Mouse (Mus musculus): ENCODE results near the gene 1700037H04Rik.

1700037H04Rik gene

DNA sequence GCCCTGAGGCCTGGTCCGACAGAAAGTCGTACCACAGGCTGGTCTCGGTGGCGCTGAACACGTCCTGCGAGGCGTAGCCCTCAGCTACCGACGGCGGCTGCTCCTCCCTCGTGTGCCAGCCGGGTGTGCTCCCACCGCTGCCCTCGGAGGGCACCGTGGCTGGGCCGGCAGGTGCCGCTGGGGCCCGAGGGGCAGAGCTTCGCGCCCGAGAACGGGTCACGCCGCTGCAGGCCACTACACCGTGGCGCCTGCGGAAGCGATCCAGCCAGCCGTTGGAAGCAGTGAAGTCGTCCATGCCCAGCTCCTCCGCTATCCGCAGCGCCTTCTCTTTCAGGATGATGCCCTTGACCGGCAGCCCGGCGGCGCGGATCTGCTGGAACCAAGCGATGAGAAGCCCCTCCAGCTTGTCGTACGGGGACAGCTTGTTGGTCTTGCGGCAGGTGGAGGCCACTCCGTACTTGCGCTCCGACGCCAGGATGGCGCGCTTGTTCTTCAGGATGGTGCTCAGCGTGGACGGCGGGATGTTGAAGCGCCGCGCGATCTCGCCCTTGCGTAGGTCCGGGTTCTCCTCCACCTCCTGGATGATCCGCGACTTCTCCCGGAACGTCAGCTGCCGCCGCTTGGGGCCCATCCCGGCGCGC, 19.5 kb upstream of the 1700037H04Rik start:
- peak in 1 of 2 experiments; percentile 59 for DNase-seq (ENCODE audit: low spot score in 2 of 2)

DNA sequence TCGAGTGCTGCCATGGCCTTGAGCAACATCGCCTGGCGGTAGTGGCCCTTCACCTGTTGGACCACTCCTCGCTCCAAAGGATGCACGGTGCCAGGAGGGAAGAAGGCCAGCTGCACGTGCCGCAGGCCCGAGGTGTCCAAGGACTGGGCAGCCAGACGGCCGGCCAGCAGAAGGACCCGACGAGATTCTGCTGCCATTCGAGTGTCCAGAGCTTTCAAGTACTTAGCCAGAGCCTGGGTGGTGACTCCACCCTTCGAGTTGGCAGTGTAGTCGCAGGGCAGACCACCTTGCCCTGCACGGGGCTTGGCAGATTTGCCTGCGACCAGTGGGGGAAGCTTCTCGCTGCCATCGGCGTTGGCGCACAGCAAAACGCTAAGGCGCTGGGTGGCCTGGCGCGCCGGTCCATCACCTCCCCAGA, 19.0 kb upstream of the 1700037H04Rik start:
- DNase-seq (ENCODE audit: low spot score in 2 of 2): no peak

DNA sequence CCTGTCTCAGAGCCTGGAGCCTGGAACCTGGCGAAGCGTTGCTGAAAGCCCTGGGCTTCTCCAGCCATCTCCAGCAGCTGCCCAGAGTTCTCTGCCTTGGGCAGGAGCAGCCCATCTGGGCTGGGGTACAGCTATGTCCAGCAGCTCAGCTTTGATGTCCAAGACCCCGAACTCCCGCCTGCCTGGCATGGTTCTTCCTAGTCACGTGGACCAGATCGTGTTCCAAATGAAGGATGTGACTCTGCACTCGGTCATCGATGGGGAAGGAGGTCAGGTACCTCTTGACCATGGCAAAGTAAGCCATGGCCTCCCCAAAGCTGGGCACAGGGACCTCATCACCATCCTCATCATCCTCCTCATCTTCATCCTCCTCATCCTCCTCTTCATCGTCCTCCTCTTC, 18.1 kb upstream of the 1700037H04Rik start:
- DNase-seq (ENCODE audit: low spot score in 2 of 2): no peak

DNA sequence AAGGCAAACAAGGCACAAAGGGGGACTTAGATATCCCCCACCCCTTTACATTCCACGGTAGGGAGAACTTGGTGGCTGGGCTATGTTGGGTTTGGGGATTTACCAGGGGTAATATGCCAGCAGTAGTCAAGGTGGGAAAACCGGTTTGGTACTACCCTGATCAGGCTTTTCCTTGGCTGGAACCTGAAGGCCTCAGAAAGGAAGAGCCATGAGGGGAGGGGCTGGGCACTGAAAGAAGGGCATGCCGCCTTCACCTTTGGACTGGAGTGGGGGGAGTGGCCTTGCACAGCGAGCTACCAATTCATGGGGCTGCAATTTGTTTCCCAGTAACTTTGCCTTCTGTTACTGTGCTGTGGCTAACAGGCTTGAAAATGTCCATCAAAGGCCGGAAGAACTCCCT, 16.6 kb upstream of the 1700037H04Rik start:
- peak in 1 of 2 experiments; percentile 61 for DNase-seq (ENCODE audit: low spot score in 2 of 2)

DNA sequence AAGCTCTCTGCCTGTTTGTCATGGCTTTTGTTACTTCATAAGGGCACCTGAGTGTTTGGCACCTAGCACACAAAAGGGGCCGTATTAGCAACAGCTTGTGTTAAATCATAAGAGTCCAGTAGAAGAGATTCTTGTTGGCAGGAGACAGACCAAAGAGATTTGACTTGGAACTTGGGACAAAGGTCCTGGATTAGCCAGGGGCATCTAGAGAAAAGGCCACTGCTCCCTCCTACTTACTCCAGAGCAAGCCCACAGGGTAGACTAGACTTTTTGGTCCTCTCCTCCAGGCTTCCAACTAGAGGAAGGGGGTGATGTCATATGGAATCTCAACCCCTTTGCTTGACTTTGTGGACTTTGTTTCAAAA, 16.0 kb upstream of the 1700037H04Rik start:
- DNase-seq (ENCODE audit: low spot score in 2 of 2): no peak

DNA sequence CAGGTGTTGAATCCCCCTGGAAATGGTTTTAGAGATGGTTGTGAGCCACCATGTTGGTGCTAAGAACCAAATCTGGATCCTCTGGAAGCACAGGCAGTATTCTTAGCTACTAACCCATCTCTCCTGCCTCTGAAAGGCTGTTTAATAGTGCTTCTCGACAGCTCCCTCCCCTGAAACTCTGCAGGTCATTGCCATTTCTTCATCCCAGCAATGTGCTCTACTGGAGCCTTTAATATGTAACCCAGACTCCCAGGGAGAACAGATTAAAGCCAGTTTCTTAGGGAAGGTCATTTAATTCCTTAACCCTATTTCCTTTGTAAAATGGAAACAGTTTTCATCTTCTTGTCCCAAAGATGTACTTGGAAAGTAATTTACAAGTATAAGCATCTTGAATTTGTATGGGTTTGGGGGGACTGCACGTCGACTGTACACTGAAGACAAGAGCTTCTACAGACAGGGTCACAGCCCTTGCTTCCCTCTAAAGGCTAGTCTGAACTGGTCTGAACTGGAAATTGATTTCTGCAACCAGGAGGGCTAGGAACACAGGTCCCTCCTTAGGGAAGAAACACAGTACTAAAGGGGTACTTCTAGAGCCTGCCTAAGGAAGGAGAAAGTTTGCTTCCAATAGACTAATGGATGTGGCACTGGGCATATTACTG, 15.5 kb upstream of the 1700037H04Rik start:
- DNase-seq (ENCODE audit: low spot score in 2 of 2): no peak

DNA sequence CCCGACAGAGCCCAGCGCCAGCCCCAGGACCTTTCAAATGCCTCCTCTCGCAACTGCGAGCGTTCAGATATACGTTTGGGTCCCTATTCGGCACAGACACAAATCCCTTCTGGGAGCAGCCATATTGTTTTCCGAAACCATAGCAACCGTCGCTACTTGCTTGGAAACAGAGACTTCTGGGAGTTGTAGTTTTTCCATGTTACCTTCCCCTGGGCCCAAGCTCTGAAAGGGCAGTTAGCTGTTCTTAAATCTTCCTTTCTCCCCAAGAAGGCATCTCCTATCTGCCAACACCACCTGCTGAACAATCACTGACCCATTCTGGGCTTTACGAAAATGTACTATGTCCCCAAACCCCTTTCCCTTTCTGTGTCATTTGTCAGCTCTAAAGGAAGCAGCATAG, 14.8 kb upstream of the 1700037H04Rik start:
- DNase-seq (ENCODE audit: low spot score in 2 of 2): peak; percentile 50 to 52

DNA sequence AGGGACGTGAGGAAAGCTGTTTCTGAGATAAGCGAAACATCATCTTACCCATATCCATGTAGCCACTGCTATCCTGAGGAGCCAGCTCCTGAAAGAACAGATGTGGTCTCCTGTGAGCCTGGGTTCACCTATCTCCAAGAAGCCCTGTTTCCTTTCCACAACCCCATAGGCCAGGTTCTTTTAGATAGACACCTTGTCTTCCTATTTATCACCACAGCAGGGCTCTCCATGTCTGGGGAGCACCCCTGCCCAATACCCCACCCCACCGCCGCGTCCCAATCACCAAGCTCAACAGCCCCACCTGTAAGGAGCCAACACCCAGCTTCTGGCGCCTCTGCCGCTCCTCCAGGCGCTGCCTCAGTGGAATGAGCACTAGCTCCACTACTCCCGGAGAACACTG, 12.4 kb upstream of the 1700037H04Rik start:
- no peak for DNase-seq (ENCODE audit: low spot score in 2 of 2)

DNA sequence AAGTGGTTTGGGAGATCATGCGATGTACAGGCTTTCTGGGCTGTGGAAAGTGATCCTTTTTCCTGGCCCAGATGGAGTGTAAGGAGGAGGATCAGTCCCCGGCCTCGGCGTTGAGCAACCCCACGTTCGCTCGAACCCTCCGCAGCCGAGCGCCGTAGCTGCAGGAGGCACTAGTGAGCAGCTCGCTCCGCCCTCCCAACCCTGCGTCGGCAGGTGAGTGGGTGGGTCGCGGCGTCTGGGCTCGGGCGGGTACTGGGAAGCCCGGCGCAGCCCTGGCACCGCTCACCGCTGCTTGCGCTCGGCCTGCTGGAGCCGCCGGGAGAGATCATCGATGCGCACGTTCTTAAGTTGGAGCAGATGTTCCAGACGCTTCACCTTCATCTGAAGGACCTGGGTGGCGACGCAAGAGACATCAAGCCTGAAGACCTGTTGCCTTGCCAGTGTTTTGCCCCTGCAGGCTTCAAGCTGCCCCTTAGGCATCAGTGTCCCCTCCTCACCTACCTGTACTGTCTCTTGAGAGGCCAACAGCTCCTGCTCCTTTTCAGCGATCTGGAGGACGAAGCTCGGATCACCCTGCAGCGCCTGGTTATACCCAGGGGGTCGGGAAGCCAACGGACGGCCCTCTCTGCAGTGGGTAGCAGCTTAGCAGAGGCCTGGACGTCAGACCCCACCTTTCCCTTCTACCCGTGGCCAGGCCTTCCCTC, 11.7 kb upstream of the 1700037H04Rik start:
- DNase-seq (ENCODE audit: low spot score in 2 of 2): peak; percentile 66 to 82

DNA sequence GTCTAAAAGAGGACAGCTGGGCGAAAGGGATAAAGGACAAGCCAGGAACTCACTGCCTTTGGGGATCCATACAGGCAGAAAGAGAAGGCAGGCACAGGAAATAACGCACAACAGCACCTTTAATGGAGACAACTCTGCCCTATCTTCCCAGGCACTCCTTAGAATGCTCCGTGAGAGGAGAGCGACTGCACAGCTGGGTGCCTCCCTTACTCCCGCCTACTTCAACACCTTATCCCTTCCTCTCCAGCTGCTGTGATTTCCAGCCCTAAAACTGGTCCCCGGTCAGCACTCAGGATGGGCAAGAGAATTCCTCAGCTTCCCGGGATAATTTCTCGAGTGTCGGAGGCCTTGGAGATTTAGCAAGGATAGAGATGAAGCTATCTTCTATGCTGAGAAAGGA, 11.1 kb upstream of the 1700037H04Rik start:
- no peak for DNase-seq (ENCODE audit: low spot score in 2 of 2)

DNA sequence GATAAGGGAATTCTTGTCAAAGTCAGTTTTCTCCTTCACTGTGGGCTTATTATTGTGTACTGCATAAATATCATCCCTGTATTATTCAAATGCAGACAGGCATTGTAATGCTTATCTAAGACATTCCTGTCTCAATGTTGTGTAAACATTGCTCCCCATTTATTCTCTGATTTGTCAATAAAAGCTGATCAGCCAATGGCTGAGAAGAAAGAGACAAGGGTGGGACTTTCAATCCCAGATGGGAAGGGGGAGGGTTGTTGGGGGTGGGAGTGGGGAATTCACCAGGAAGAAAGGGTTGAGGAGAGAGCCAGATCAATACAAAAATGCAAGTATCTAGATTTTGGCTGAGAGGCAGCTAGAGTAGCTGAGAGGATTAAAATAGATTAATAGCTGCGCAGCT, 9.0 kb upstream of the 1700037H04Rik start:
- DNase-seq (ENCODE audit: low spot score in 2 of 2): no peak

DNA sequence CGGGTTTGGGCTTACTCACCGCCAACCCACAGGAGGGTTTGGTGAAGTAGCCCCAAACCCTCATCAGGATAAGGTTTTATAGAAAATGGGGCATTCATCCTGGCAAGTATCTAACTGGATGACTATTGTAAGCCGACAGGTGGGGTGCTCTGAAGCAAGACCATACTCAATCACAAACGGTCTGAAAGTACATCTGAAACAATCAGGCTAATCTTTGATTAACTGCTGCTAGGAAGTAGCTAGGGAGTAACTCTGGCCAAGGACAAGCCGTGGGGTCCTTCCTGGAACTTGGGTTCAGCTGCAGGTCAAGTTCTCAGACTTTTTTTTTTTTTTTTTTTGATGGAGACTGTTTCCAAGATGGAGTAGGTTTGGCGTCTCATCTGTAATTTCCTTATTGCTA, 8.1 kb upstream of the 1700037H04Rik start:
- no peak for DNase-seq (ENCODE audit: low spot score in 2 of 2)

DNA sequence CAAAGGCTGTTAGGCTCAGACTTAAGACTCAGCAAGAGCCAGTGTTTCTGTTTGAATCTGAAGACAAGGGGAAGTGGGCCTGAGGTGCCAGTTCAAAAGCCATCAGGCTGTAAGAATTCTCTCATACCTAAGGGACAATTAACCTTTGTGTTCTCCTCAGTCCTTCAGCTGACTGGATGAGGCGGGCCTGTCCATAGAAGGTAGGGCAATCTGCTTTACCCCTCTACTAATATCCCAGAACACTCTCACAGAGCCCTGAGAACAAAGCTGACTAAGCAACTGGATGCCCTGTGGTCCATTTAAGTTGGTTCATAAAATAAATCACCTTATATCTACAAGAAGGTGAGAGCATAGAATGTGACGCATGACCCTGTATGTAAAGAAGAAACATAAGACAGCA, 6.3 kb upstream of the 1700037H04Rik start:
- no peak for DNase-seq (ENCODE audit: low spot score in 2 of 2)

DNA sequence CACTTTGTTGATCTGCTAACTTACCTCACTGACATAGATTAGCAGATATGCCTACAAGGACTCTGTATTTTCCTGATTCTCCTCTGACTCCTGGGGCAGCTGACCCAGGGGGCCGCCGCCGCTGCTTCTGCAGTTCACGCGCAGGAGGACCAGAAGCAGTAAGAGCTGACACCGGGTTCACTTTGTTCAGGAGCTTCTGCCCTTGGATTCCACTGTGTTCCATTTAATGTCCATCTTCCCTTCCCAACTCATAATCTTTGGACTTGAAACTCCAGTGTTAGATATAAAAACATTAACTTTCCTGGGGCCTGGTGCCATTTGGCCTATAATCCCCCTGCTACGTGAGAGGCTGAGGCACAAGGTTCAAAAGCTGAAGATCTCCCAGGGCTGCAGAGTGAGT, 4.0 kb upstream of the 1700037H04Rik start:
- DNase-seq (ENCODE audit: low spot score in 2 of 2): no peak

DNA sequence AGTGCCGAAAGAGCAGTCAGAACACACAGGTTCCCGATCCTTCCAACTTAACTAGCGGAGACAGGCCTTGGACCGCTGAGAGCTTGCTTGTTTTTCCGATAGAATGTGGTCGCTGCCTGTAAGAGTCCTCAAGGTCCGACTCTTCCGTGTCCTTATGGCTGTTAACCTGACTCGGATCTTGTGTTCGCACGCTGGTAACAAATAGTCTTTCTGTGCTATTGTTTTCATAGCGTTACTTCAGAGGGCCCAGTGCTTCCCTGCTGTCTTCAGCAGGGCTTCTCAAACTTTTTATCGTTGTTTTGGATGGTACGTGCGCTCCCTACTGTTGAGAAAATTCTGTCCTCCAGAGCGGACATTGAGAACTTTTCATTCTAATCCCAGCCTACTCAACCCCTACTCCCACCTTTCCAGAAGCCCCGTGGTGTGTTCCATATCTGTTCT, 810 bp upstream of the 1700037H04Rik start:
- no peak for DNase-seq (ENCODE audit: low spot score in 2 of 2)

DNA sequence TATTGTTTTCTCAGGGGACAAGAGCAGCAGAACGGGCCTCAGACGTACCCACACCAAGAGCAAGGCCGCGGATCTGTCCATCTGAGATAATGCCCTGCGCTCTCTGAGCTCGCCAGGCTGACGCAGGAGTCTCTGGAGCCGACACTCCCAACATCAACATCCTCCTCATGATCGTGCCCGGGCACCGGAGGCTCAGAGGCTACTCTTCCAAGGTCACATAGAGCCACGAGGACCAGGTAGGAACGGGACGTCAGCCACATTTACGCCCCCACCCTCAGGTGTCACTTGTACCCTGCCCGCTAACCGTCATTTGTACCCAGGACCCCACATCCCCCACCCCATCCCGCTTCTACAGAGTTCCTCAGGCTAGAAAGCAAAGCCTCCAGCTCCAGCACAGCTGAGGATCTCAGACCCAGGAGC, 380 bp downstream of the 1700037H04Rik start:
- DNase-seq (ENCODE audit: low spot score in 2 of 2): no peak

DNA sequence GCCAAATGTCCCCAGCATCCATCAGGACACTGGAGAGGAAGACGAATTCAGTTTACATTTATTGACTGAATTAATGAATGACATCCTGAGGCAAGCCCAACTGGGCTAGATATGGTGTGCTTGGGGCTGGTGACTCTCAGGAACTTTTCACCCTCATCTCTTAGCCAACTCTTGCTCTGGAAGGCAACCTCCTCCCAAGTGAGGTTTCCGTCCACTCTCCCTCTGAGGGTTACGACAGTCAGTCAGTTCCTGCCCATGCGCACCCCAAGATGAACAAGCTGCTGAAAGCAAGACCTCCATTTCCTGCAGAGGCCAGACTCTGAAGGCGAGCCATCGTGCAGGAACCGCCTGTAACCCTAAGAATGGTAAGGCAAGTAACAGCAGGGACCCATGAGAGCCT, 2.9 kb downstream of the 1700037H04Rik start:
- no peak for DNase-seq (ENCODE audit: low spot score in 2 of 2)

DNA sequence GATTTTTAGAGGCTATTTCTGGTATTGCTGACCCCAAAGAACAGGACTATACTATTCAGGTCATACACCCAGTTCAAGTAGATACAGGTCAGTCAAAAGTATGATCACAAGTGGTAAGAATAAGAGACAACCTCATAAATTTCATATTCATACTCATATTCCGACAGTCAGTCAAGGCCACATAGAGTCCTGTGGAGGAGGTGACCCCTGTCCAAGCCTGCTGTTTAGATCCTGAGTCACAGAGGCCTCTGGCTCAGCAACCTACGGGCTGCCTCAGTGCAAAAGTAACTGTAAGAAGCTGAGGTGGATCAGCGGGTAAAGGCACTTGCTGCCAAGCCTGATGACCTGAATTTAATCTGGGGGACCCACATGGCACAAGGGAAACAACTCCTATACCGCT, 5.8 kb downstream of the 1700037H04Rik start:
- DNase-seq (ENCODE audit: low spot score in 2 of 2): no peak

DNA sequence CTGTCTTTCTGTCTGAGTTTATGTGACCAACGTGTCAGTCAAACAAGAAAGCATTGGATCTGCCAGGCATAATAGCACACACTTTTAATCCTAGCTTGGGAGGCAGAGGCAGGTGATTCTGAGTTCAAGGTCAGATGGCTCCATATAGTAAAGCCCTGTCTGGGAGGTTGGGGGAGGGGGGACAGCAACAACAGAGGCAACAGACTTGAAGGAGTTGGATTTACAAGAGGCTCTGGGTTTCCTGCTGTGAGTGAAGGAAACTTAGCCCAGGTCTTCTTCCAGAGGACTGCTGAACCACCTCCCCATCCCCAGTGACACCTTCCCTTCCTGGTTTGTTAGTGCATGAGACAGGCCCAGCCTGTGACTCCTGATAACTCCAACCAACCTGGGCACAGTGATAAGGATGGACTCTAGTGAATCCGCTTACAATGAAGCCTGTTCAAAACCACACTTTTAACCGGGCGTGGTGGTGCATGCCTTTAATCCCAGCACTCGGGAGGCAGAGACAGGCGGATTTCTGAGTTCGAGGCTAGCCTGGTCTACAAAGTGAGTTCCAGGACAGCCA, 7.6 kb downstream of the 1700037H04Rik start:
- no peak for DNase-seq (ENCODE audit: low spot score in 2 of 2)

DNA sequence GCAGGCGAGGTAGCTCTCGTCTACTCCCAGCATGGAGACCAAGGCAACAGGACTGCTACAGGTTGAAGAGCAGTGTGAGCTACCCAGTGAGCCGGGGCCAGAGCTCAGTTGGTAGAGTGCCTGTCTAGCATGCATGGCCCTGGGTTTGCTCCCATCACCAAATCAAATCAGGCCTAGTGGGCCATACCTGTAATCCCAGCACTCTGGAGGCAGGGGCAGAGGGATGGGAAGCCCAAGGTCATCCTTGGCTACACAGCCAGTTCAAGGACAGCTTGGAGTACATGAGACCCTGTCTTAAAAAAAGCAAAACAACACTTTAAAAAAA, 10.7 kb downstream of the 1700037H04Rik start:
- no peak for DNase-seq (ENCODE audit: low spot score in 2 of 2)

DNA sequence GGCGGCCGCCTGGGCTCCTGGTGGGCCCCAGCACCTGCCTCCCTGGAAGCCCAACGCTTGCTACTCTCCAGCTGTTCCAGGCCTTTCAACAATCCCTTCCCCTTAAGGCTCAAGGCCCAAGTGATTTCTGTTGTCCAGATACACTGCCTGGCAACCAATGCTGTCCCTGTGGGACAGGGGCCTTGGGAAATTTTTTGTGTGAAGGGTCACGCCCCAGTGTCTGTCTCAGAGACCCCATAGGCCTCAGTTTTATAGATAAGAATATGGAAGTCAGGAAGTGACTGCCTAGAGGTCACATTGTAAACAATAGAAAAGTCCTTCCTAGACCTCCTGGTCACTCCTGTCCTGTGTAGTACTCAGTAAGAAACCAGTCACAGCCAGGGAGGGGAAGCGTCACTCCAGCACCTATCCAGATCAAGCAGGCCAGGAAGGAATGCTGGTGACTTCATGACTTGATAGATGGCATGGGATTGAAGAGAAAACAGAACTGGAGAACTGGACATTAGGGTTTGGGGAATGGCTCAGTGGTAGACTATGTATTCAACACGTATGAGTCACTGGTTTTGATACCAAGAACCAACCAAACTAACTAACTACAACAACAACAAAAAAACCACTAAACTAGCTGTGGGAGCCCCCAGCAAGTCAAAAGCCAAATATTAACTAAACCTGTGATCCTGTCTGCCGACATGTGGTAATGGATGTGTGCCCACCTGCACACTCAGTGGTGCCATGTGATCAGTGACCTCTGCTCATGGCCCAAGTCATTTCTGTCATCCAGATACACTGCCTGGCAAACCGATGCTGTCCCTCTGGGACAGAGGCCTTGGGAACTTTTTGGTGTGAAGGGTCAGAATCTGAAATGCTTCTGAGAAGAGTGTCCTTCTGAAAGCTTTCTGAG, 11.3 kb downstream of the 1700037H04Rik start:
- no peak for DNase-seq (ENCODE audit: low spot score in 2 of 2)

DNA sequence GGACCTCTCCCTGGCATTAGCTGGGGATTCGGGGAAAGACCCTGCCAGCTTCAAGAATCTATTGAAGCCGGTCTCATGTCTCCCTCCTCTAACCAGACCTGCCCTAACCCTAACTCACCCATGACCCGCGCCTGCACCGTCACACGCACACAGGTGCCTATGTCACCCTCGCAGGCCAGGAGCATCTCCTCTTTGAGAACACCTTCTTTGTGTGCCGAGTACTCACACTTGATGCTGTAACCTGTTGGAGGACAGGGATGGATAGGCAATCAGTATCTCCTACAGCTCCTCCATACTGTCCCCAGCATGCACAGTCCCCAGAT, 12.9 kb downstream of the 1700037H04Rik start:
- no peak for DNase-seq (ENCODE audit: low spot score in 2 of 2)

All from urinary bladder, postnatal 36 days (tissue).